Mouse (Mus musculus): ENCODE data around the gene Ly6g5c.

The Ly6g5c gene

GRCm38 (mm10) chr17:35135591-35136320 lies 27.7 kb downstream of the Ly6g5c start:
- in situ Hi-C loops (cut with MseI, MboI), result no loop called here

- in situ Hi-C loops (cut with MseI, MboI), result no loop called here
Measured at GRCm38 (mm10) chr17:35139269-35139668, 31.2 kb downstream of the Ly6g5c start.

DNA sequence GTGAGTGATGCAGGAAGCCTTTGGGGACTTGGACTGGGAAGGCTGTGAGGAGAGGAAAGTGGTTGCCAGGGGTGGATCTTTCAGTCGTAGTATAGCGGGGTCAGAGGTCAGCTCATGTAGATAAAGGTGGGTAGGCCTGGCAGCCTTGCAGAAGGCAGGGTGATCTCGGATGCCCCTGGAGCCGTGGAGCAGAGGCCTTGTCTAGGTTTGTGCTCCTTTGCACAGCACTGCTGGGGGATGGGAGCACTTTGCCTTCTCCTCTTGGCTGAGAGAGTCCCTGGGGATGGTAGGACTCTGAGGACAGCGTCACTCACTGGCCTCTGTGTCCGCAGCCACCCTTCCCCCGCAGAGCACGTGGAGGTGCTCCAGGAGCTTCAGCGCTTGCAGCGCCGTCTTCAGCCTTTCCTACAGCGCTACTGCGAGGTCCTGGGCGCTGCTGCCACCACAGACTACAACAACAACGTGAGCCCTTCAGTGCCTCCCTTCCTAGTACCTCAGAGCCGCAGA lies 32.5 kb downstream of the Ly6g5c start:
- in situ Hi-C loops (cut with MseI, MboI), result no loop called here

DNA sequence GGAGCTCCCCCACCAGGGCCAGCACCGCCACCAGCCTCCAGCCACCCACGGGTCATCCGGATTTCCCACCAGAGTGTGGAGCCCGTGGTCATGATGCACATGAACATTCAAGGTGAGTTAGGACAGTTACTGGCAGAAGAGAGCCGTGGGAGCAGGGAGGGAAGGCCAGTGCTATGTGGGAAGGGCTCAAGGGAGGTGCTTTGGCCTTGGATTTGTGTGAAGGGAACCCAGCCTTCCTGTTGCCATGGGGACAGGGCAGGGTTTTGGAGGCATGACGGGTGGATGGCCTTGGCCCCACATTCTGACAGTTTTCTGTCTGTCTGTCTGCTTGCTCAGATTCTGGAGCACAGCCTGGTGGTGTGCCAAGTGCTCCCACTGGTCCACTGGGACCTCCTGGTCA lies 33.9 kb downstream of the Ly6g5c start:
- in situ Hi-C loops (cut with MseI, MboI), result no loop called here

GRCm38 (mm10) chr17:35146139-35146538 lies 38.1 kb downstream of the Ly6g5c start:
- in situ Hi-C loops (cut with MseI, MboI), result no loop called here

- in situ Hi-C loops (cut with MseI, MboI), result no loop called here
Measured at GRCm38 (mm10) chr17:35147348-35147747, 39.3 kb downstream of the Ly6g5c start.

GRCm38 (mm10) chr17:35147922-35148639 lies 40.0 kb downstream of the Ly6g5c start:
- in situ Hi-C loops (cut with MseI, MboI), result no loop called here

- in situ Hi-C loops (cut with MseI, MboI), result no loop called here
Measured at GRCm38 (mm10) chr17:35152121-35152520, 44.0 kb downstream of the Ly6g5c start.

GRCm38 (mm10) chr17:35153077-35153476 lies 45.0 kb downstream of the Ly6g5c start:
- in situ Hi-C loops (cut with MseI, MboI), result no loop called here

DNA sequence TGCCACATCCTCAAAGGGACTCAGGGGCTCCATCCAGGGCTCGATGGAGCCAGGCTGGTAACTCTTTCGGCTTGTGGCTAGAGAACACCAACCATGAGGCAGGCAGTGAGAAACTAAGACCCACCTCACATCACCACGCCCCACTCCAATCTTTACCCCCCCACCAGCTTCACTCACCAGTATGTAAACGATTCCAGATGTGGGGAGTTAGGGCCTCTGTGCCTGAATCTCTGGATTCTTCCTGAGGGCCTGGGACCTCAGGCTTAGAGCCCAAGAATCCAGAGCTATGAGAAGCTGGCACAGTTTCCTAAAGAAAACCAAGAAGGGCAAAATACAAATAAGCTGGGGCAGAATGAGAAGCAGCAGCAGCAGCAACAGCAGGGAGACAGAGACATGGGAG lies 45.9 kb downstream of the Ly6g5c start:
- in situ Hi-C loops (cut with MseI, MboI), result no loop called here

GRCm38 (mm10) chr17:35154616-35155015 lies 46.5 kb downstream of the Ly6g5c start:
- in situ Hi-C loops (cut with MseI, MboI), result no loop called here

GRCm38 (mm10) chr17:35155451-35155850 lies 47.4 kb downstream of the Ly6g5c start:
- in situ Hi-C loops (cut with MseI, MboI), result no loop called here

- in situ Hi-C loops (cut with MseI, MboI), result no loop called here
Measured at GRCm38 (mm10) chr17:35156461-35157200, 48.6 kb downstream of the Ly6g5c start.

GRCm38 (mm10) chr17:35157254-35157653 lies 49.2 kb downstream of the Ly6g5c start:
- in situ Hi-C loops (cut with MseI, MboI), result no loop called here

- in situ Hi-C loops (cut with MseI, MboI), result no loop called here
Measured at GRCm38 (mm10) chr17:35157661-35158175, 49.6 kb downstream of the Ly6g5c start.

- in situ Hi-C loops (cut with MseI, MboI), result no loop called here
Measured at GRCm38 (mm10) chr17:35158850-35159593, 50.9 kb downstream of the Ly6g5c start.

DNA sequence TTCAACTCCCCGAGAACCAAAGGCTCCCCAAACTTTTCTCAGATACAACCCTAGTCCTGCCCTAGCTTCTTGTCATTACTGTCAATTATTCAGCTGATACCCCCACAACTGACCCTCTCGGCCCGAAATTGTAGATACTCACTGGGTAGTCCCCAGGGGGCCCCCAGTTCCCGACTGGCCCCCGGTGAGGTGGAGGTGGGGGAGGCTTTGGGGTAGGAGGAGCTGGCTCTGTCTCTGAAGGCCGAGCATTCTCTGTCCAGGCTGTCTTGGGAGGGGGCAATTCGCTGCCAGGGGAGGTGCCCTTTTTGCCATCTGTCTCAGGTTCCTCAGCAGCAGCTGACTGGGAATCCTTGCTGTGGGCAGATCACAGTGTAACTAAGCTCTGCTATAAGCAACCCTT lies 51.6 kb downstream of the Ly6g5c start:
- in situ Hi-C loops (cut with MseI, MboI), result no loop called here

- in situ Hi-C loops (cut with MseI, MboI), result no loop called here
Measured at GRCm38 (mm10) chr17:35161421-35161820, 53.3 kb downstream of the Ly6g5c start.

Data from mouse trophoblast stem cell (cell line).